Mouse (Mus musculus) ovary, postnatal 10 days (tissue): Measurements from ENCODE around the gene Tmem88b.
"Not testable (repeated sequence)": the region's sequence is repeated elsewhere in the genome, so short reads cannot be mapped to it uniquely, and the experiment has no call there.

Experiments
- DNase-seq: peaks from one replicate; pipeline ENCODE4 v3.0.0; 2022; ENCODE audit warnings: low spot score

Tmem88b gene

GRCm38 (mm10) chr4:155788833-155789232, 3.2 kb upstream of the Tmem88b start:
- not testable (repeated sequence) for DNase-seq

GRCm38 (mm10) chr4:155788300-155788699, 2.6 kb upstream of the Tmem88b start:
- DNase-seq = no peak

GRCm38 (mm10) chr4:155785246-155785645, 428 bp downstream of the Tmem88b start:
- no peak for DNase-seq

GRCm38 (mm10) chr4:155784081-155784701, 1.5 kb downstream of the Tmem88b start:
- peak; percentile 77 for DNase-seq

GRCm38 (mm10) chr4:155783486-155784080, 2.1 kb downstream of the Tmem88b start:
- no peak for DNase-seq

- DNase-seq = no peak
These were observed 4.8 kb downstream of the Tmem88b start for GRCm38 (mm10) chr4:155780895-155781294.

GRCm38 (mm10) chr4:155779498-155779897, 6.2 kb downstream of the Tmem88b start:
- DNase-seq = no peak

GRCm38 (mm10) chr4:155777816-155778215, 7.9 kb downstream of the Tmem88b start:
- DNase-seq = no peak

GRCm38 (mm10) chr4:155776704-155777335, 8.9 kb downstream of the Tmem88b start:
- no peak for DNase-seq

GRCm38 (mm10) chr4:155775855-155776254, 9.8 kb downstream of the Tmem88b start:
- DNase-seq = no peak

- DNase-seq = no peak
These were observed 10.5 kb downstream of the Tmem88b start for GRCm38 (mm10) chr4:155774971-155775740.

- DNase-seq = no peak
These were observed 11.4 kb downstream of the Tmem88b start, which contains the start of gene Vwa1 for GRCm38 (mm10) chr4:155774280-155774754. TSS of gene Vwa1 (minus strand) at chr4:155774698.

GRCm38 (mm10) chr4:155773335-155774078, 12.2 kb downstream of the Tmem88b start:
- no peak for DNase-seq

GRCm38 (mm10) chr4:155772786-155773185, 12.9 kb downstream of the Tmem88b start:
- DNase-seq = no peak

GRCm38 (mm10) chr4:155771706-155772105, 14.0 kb downstream of the Tmem88b start:
- no peak for DNase-seq

GRCm38 (mm10) chr4:155770626-155771025, 15.0 kb downstream of the Tmem88b start:
- DNase-seq = no peak

GRCm38 (mm10) chr4:155769880-155770512, 15.7 kb downstream of the Tmem88b start:
- DNase-seq = peak; percentile 94

- DNase-seq = no peak
These were observed 16.2 kb downstream of the Tmem88b start for GRCm38 (mm10) chr4:155769496-155769879.

- DNase-seq = no peak
These were observed 23.3 kb downstream of the Tmem88b start for GRCm38 (mm10) chr4:155762357-155762756.

GRCm38 (mm10) chr4:155761356-155762099, 24.1 kb downstream of the Tmem88b start:
- no peak for DNase-seq
